Mouse (Mus musculus): ENCODE data around the gene Gpsm1. TPM values are rescaled to one million over a fixed set of nuclear protein-coding genes. Genes with fewer than 3 reads are reported as not detected.

Gpsm1 gene
- polyA plus RNA-seq (2014; fragmentation: Nextera tagmentation; extraction: Ambion mirVana): 61.1 and 63.3 TPM in 2 replicates

GRCm38 (mm10) chr2:26315072-26315924 is at the start of gene Gpsm1:
Gpsm1 (plus strand) TSS chr2:26315515.
- Histone ChIP-seq H3K27me3 (ENCODE audit: control insufficient read depth, insufficient read depth, low read length) (no peaks in the 10 kb centered on the region), H3K4me2 (ENCODE audit: low read depth, low read length, severe bottlenecking) (peak within 1 kb of the TSS; percentile 92), H3K36me3 (ENCODE audit: control insufficient read depth, insufficient read depth, low read length) (no peaks in the 10 kb centered on the region), H3K4me1 (replicated peaks; ENCODE audit: control insufficient read depth, insufficient read depth, low read length) (peaks cover 14% of the 10 kb centered on the region; the same call in 1 of the 2 replicates), H3K9me3 (ENCODE audit: control insufficient read depth, low read length) (no peaks in the 10 kb centered on the region), H3K9ac (ENCODE audit: low read length) (peak within 1 kb of the TSS; percentile 95), H3K27ac (ENCODE audit: low read depth, low read length) (peak within 1 kb of the TSS; percentile 83), H3K4me3 (ENCODE audit: low read depth, low read length) (peak within 1 kb of the TSS; percentile 90)
- WGBS: under 1% methylated on average over 65 of the region's 66 CpGs
- ATAC-seq (replicated peaks; ENCODE audit: low FRiP score) (peak; percentile 90), DNase-seq (ENCODE audit: low spot score) (peak; percentile 95)

- Histone ChIP-seq H3K9ac (ENCODE audit: low read length) (no peak overlapping the region), H3K27me3 (ENCODE audit: control insufficient read depth, insufficient read depth, low read length) (no peaks in the 10 kb centered on the region), H3K9me3 (ENCODE audit: control insufficient read depth, low read length) (no peaks in the 10 kb centered on the region), H3K4me2 (ENCODE audit: low read depth, low read length, severe bottlenecking) (no peak overlapping the region), H3K36me3 (ENCODE audit: control insufficient read depth, insufficient read depth, low read length) (no peaks in the 10 kb centered on the region), H3K4me3 (ENCODE audit: low read depth, low read length) (no peak overlapping the region), H3K4me1 (replicated peaks; ENCODE audit: control insufficient read depth, insufficient read depth, low read length) (no peaks in the 10 kb centered on the region), H3K27ac (ENCODE audit: low read depth, low read length) (no peak overlapping the region)
- ATAC-seq (replicated peaks; ENCODE audit: low FRiP score) (no peak), DNase-seq (ENCODE audit: low spot score) (no peak)
- WGBS: 81% methylated on average over 10 of the region's 10 CpGs
These were observed 49.1 kb upstream of the Gpsm1 start for GRCm38 (mm10) chr2:26266066-26266742.

GRCm38 (mm10) chr2:26268216-26268615 is 47.1 kb upstream of the Gpsm1 start:
- no peaks in the 10 kb centered on the region for H3K4me1 ChIP-seq (replicated peaks; ENCODE audit: control insufficient read depth, insufficient read depth, low read length)
- ATAC-seq (replicated peaks; ENCODE audit: low FRiP score): no peak
- DNase-seq (ENCODE audit: low spot score): no peak
- no peak overlapping the region for H3K9ac ChIP-seq (ENCODE audit: low read length)
- H3K4me2 ChIP-seq (ENCODE audit: low read depth, low read length, severe bottlenecking): no peak overlapping the region
- 69% methylated on average over 3 of the region's 3 CpGs for WGBS
- no peaks in the 10 kb centered on the region for H3K36me3 ChIP-seq (ENCODE audit: control insufficient read depth, insufficient read depth, low read length)
- H3K4me3 ChIP-seq (ENCODE audit: low read depth, low read length): no peak overlapping the region
- no peaks in the 10 kb centered on the region for H3K9me3 ChIP-seq (ENCODE audit: control insufficient read depth, low read length)
- H3K27me3 ChIP-seq (ENCODE audit: control insufficient read depth, insufficient read depth, low read length): no peaks in the 10 kb centered on the region
- no peak overlapping the region for H3K27ac ChIP-seq (ENCODE audit: low read depth, low read length)

- Histone ChIP-seq H3K36me3 (ENCODE audit: control insufficient read depth, insufficient read depth, low read length) (no peaks in the 10 kb centered on the region), H3K4me3 (ENCODE audit: low read depth, low read length) (no peak overlapping the region), H3K9me3 (ENCODE audit: control insufficient read depth, low read length) (no peaks in the 10 kb centered on the region), H3K4me1 (replicated peaks; ENCODE audit: control insufficient read depth, insufficient read depth, low read length) (no peaks in the 10 kb centered on the region), H3K27ac (ENCODE audit: low read depth, low read length) (no peak overlapping the region), H3K27me3 (ENCODE audit: control insufficient read depth, insufficient read depth, low read length) (no peaks in the 10 kb centered on the region), H3K4me2 (ENCODE audit: low read depth, low read length, severe bottlenecking) (no peak overlapping the region), H3K9ac (ENCODE audit: low read length) (no peak overlapping the region)
- ATAC-seq (replicated peaks; ENCODE audit: low FRiP score) (no peak), DNase-seq (ENCODE audit: low spot score) (peak; percentile 73)
- 16% methylated on average over 7 of the region's 7 CpGs for WGBS
These were observed 41.7 kb upstream of the Gpsm1 start for GRCm38 (mm10) chr2:26273611-26274010.

GRCm38 (mm10) chr2:26279712-26280111 is 35.6 kb upstream of the Gpsm1 start:
- 86% methylated on average over 3 of the region's 3 CpGs for WGBS
- Histone ChIP-seq H3K9me3 (ENCODE audit: control insufficient read depth, low read length) (no peaks in the 10 kb centered on the region), H3K9ac (ENCODE audit: low read length) (no peak overlapping the region), H3K4me1 (replicated peaks; ENCODE audit: control insufficient read depth, insufficient read depth, low read length) (no peaks in the 10 kb centered on the region), H3K4me2 (ENCODE audit: low read depth, low read length, severe bottlenecking) (no peak overlapping the region), H3K27ac (ENCODE audit: low read depth, low read length) (no peak overlapping the region), H3K27me3 (ENCODE audit: control insufficient read depth, insufficient read depth, low read length) (no peaks in the 10 kb centered on the region), H3K36me3 (ENCODE audit: control insufficient read depth, insufficient read depth, low read length) (no peaks in the 10 kb centered on the region), H3K4me3 (ENCODE audit: low read depth, low read length) (no peak overlapping the region)
- ATAC-seq (replicated peaks; ENCODE audit: low FRiP score): no peak
- no peak for DNase-seq (ENCODE audit: low spot score)

- ATAC-seq (replicated peaks; ENCODE audit: low FRiP score): no peak
- Histone ChIP-seq H3K4me2 (ENCODE audit: low read depth, low read length, severe bottlenecking) (no peak overlapping the region), H3K9me3 (ENCODE audit: control insufficient read depth, low read length) (no peaks in the 10 kb centered on the region), H3K27me3 (ENCODE audit: control insufficient read depth, insufficient read depth, low read length) (no peaks in the 10 kb centered on the region), H3K36me3 (ENCODE audit: control insufficient read depth, insufficient read depth, low read length) (no peaks in the 10 kb centered on the region), H3K27ac (ENCODE audit: low read depth, low read length) (no peak overlapping the region), H3K9ac (ENCODE audit: low read length) (no peak overlapping the region), H3K4me1 (replicated peaks; ENCODE audit: control insufficient read depth, insufficient read depth, low read length) (no peaks in the 10 kb centered on the region), H3K4me3 (ENCODE audit: low read depth, low read length) (no peak overlapping the region)
- no peak for DNase-seq (ENCODE audit: low spot score)
- 70% methylated on average over 11 of the region's 11 CpGs for WGBS
These were observed 34.7 kb upstream of the Gpsm1 start for GRCm38 (mm10) chr2:26280594-26280993.

GRCm38 (mm10) chr2:26285804-26286203 is 29.5 kb upstream of the Gpsm1 start:
- H3K9me3 ChIP-seq (ENCODE audit: control insufficient read depth, low read length): no peaks in the 10 kb centered on the region
- 79% methylated on average over 7 of the region's 7 CpGs for WGBS
- ATAC-seq (replicated peaks; ENCODE audit: low FRiP score): no peak
- no peak overlapping the region for H3K4me2 ChIP-seq (ENCODE audit: low read depth, low read length, severe bottlenecking)
- no peaks in the 10 kb centered on the region for H3K36me3 ChIP-seq (ENCODE audit: control insufficient read depth, insufficient read depth, low read length)
- H3K27me3 ChIP-seq (ENCODE audit: control insufficient read depth, insufficient read depth, low read length): no peaks in the 10 kb centered on the region
- no peak overlapping the region for H3K27ac ChIP-seq (ENCODE audit: low read depth, low read length)
- H3K4me1 ChIP-seq (replicated peaks; ENCODE audit: control insufficient read depth, insufficient read depth, low read length): no peaks in the 10 kb centered on the region
- no peak overlapping the region for H3K4me3 ChIP-seq (ENCODE audit: low read depth, low read length)
- H3K9ac ChIP-seq (ENCODE audit: low read length): no peak overlapping the region
- DNase-seq (ENCODE audit: low spot score): no peak

GRCm38 (mm10) chr2:26286391-26286790 is 28.9 kb upstream of the Gpsm1 start:
- Histone ChIP-seq H3K36me3 (ENCODE audit: control insufficient read depth, insufficient read depth, low read length) (no peaks in the 10 kb centered on the region), H3K4me3 (ENCODE audit: low read depth, low read length) (no peak overlapping the region), H3K9ac (ENCODE audit: low read length) (no peak overlapping the region), H3K27me3 (ENCODE audit: control insufficient read depth, insufficient read depth, low read length) (no peaks in the 10 kb centered on the region), H3K4me2 (ENCODE audit: low read depth, low read length, severe bottlenecking) (no peak overlapping the region), H3K4me1 (replicated peaks; ENCODE audit: control insufficient read depth, insufficient read depth, low read length) (no peaks in the 10 kb centered on the region), H3K9me3 (ENCODE audit: control insufficient read depth, low read length) (no peaks in the 10 kb centered on the region), H3K27ac (ENCODE audit: low read depth, low read length) (no peak overlapping the region)
- ATAC-seq (replicated peaks; ENCODE audit: low FRiP score) (no peak), DNase-seq (ENCODE audit: low spot score) (no peak)
- WGBS: 76% methylated on average over 7 of the region's 7 CpGs

Data from forebrain, embryonic 11.5 days (tissue).